Mouse (Mus musculus) CH12.LX (cell line): ENCODE results near the gene Rab14.

Experiments
- CTCF ChIP-seq, 2 experiments: IDR thresholded peaks in 1 of 2; conservative IDR thresholded peaks in 1 of 2; 2 replicates each; pipeline ENCODE4 v1.5.1; 2011 to 2012; ENCODE audit warnings: low read depth in 2 of 2, low read length in 2 of 2, improper control_type of control experiment in 1 of 2, inconsistent platforms in 1 of 2, mild to moderate bottlenecking in 1 of 2, moderate library complexity in 1 of 2
- EP300 ChIP-seq: IDR thresholded peaks from 2 replicates; pipeline ENCODE4 v1.6.1; 2011; ENCODE audit warnings: low read length, improper control_type of control experiment
- MAZ ChIP-seq: IDR thresholded peaks from 2 replicates; pipeline ENCODE4 v1.6.1; 2012; ENCODE audit warnings: low read depth, mild to moderate bottlenecking, inconsistent platforms, low read length, improper control_type of control experiment, moderate library complexity
- NELFE ChIP-seq: IDR thresholded peaks from 2 replicates; pipeline ENCODE4 v1.6.1; 2011; ENCODE audit warnings: low read depth, low read length, improper control_type of control experiment
- PAX5 ChIP-seq: IDR thresholded peaks from 2 replicates; pipeline ENCODE4 v1.6.1; 2012; ENCODE audit warnings: low read length, inconsistent platforms, mixed read lengths
- POLR2A ChIP-seq: IDR thresholded peaks from 2 replicates; pipeline ENCODE4 v1.6.1; 2011; ENCODE audit warnings: low read depth, mild to moderate bottlenecking, improper control_type of control experiment, low read length
- POLR2AphosphoS2 ChIP-seq: IDR thresholded peaks from 2 replicates; pipeline ENCODE4 v1.6.1; 2011; ENCODE audit warnings: low read depth, low read length, improper control_type of control experiment
- RAD21 ChIP-seq: IDR thresholded peaks from 2 replicates; pipeline ENCODE4 v1.6.1; 2011; ENCODE audit warnings: low read depth, mild to moderate bottlenecking, low read length, improper control_type of control experiment, moderate library complexity
- SMC3 ChIP-seq: IDR thresholded peaks from 2 replicates; pipeline ENCODE4 v1.6.1; 2011; ENCODE audit warnings: low read depth, low read length, improper control_type of control experiment
- TBP ChIP-seq: conservative IDR thresholded peaks from 2 replicates; pipeline ENCODE4 v1.6.1; 2011; ENCODE audit warnings: low read depth, low read length, improper control_type of control experiment
- TCF12 ChIP-seq: IDR thresholded peaks from 2 replicates; pipeline ENCODE4 v1.6.1; 2014; ENCODE audit warnings: low read depth, mild to moderate bottlenecking, inconsistent platforms, low read length, improper control_type of control experiment

- no peak for TF ChIP-seq CTCF (conservative IDR thresholded peaks at IDR 0.05 in 1 of 2, IDR thresholded peaks at IDR 0.05 in 1 of 2; ENCODE audit: low read depth in 2 of 2, low read length in 2 of 2)
- no peak for TF ChIP-seq TBP
- TF ChIP-seq RAD21, result no peak
- no peak for TF ChIP-seq NELFE
- no peak for TF ChIP-seq PAX5
- no peak for TF ChIP-seq POLR2A
- no peak for TF ChIP-seq MAZ
- TF ChIP-seq EP300, result no peak
- no peak for TF ChIP-seq TCF12
- TF ChIP-seq POLR2AphosphoS2, result no peak
- no peak for TF ChIP-seq SMC3
Observed at GRCm38 (mm10) chr2:35160206-35160605, 40.7 kb downstream of the Rab14 start.
